Comparison of ENCODE assay signal across 8 mouse cellular contexts in genomic region chr8:81349452-81349851, GRCm38 (mm10). TPM values are rescaled to one million over a fixed set of nuclear protein-coding genes. Genes with fewer than 3 reads are reported as not detected.
DNase-seq lines count a peak whose midpoint lies in the region; ATAC-seq and TF ChIP-seq lines count a peak whose summit lies in the region.

No protein-coding gene starts in this region.

- no peak overlapping the region for H3K27ac ChIP-seq in heart, postnatal 0 days (ENCODE audit: low read depth)
- no peak overlapping the region for H3K27ac ChIP-seq in heart, embryonic 11.5 days (ENCODE audit: low read depth, low read length)
- no peak overlapping the region for H3K27ac ChIP-seq in forebrain, embryonic 14.5 days (ENCODE audit: low read depth, low read length)

- no peaks in the 10 kb centered on the region for H3K36me3 ChIP-seq in heart, postnatal 0 days (replicated peaks; ENCODE audit: control insufficient read depth, insufficient read depth, low read length)
- H3K36me3 ChIP-seq in heart, embryonic 11.5 days (ENCODE audit: control insufficient read depth, insufficient read depth, low read length), result no peaks in the 10 kb centered on the region
- H3K36me3 ChIP-seq in forebrain, embryonic 14.5 days (ENCODE audit: control insufficient read depth, insufficient read depth, low read length), result no peaks in the 10 kb centered on the region

- ATAC-seq in heart, postnatal 0 days (ENCODE audit: insufficient read depth, low read depth), result no peak
- no peak for ATAC-seq in heart, embryonic 11.5 days (replicated peaks; ENCODE audit: insufficient number of reproducible peaks, low FRiP score, low TSS enrichment)
- no peak; the same call in 1 of the 2 replicates for ATAC-seq in forebrain, embryonic 14.5 days

- no peaks in the 10 kb centered on the region for H3K9me3 ChIP-seq in heart, postnatal 0 days (replicated peaks; ENCODE audit: control insufficient read depth, low read length)
- H3K9me3 ChIP-seq in heart, embryonic 11.5 days (replicated peaks; ENCODE audit: control insufficient read depth, low read length), result no peaks in the 10 kb centered on the region
- no peaks in the 10 kb centered on the region for H3K9me3 ChIP-seq in forebrain, embryonic 14.5 days (replicated peaks; ENCODE audit: control insufficient read depth, low read length)

- peak; percentile 39 for DNase-seq in heart, postnatal 0 days (ENCODE audit: low spot score)
- DNase-seq in right cerebral cortex, adult 18-20 months, result peak; percentile 23
- DNase-seq in right cerebral cortex, adult 2 months (ENCODE audit: low spot score in 2 of 2), result no peak
- peak; percentile 64 for DNase-seq in adrenal gland, postnatal 14 days
- DNase-seq in forebrain, embryonic 14.5 days (ENCODE audit: low spot score), result peak; percentile 74
- peak; percentile 52 for DNase-seq in lung, postnatal 10 days
- no peak for DNase-seq in yolk sac, embryonic 10.5 days (ENCODE audit: low spot score)

- no peak for TF ChIP-seq EP300 in heart, postnatal 0 days (IDR thresholded peaks at IDR 0.05; ENCODE audit: low read depth)

- H3K27me3 ChIP-seq in heart, postnatal 0 days (ENCODE audit: control insufficient read depth, insufficient read depth, low read length), result 0 out of 2 replicates have a peak, but pooled peaks cover 4% of the 10 kb centered on the region
- peaks cover 16% of the 10 kb centered on the region for H3K27me3 ChIP-seq in heart, embryonic 11.5 days (ENCODE audit: control insufficient read depth, insufficient read depth, low read length)
- no peaks in the 10 kb centered on the region for H3K27me3 ChIP-seq in forebrain, embryonic 14.5 days (replicated peaks; ENCODE audit: control insufficient read depth, insufficient read depth, low read length)

- TF ChIP-seq CTCF in heart, postnatal 0 days (IDR thresholded peaks at IDR 0.05; ENCODE audit: low read depth), result peak; percentile 84

- no peak overlapping the region for H3K9ac ChIP-seq in heart, postnatal 0 days (replicated peaks; ENCODE audit: low read depth, low read length)
- H3K9ac ChIP-seq in heart, embryonic 11.5 days (ENCODE audit: low read depth, low read length), result no peak overlapping the region
- no peak overlapping the region for H3K9ac ChIP-seq in forebrain, embryonic 14.5 days (ENCODE audit: low read length)

- 89% methylated on average over 1 of the region's 1 CpGs for WGBS in heart, postnatal 0 days
- 82% methylated on average over 1 of the region's 1 CpGs for WGBS in heart, embryonic 11.5 days (ENCODE audit: insufficient replicate concordance)
- WGBS in forebrain, embryonic 14.5 days, result 81% methylated on average over 1 of the region's 1 CpGs

- H3K4me3 ChIP-seq in heart, postnatal 0 days (ENCODE audit: low read depth, low read length), result no peak overlapping the region
- no peak overlapping the region for H3K4me3 ChIP-seq in heart, embryonic 11.5 days (ENCODE audit: low read depth, low read length)
- H3K4me3 ChIP-seq in forebrain, embryonic 14.5 days (ENCODE audit: low read depth, low read length), result no peak overlapping the region

- no peak overlapping the region for H3K4me2 ChIP-seq in heart, postnatal 0 days (ENCODE audit: low read depth, low read length)
- no peak overlapping the region for H3K4me2 ChIP-seq in heart, embryonic 11.5 days
- H3K4me2 ChIP-seq in forebrain, embryonic 14.5 days (ENCODE audit: low read length), result no peak overlapping the region

- no peaks in the 10 kb centered on the region for H3K4me1 ChIP-seq in heart, postnatal 0 days (ENCODE audit: control insufficient read depth, insufficient read depth)
- H3K4me1 ChIP-seq in heart, embryonic 11.5 days (ENCODE audit: control insufficient read depth, insufficient read depth, low read length), result no peaks in the 10 kb centered on the region
- H3K4me1 ChIP-seq in forebrain, embryonic 14.5 days (ENCODE audit: control insufficient read depth, insufficient read depth, low read length), result no peaks in the 10 kb centered on the region

RNA-seq across cellular contexts. Expression of gene Inpp4b, which starts 7.1 kb away (rescaled TPM):
- total RNA-seq in heart, postnatal 0 days (2014; rRNA removed; ENCODE audit: low replicate concordance), result 13.3 and 60.9 TPM in 2 replicates
- 18.9 and 22.1 TPM in 2 replicates for polyA plus RNA-seq in heart, postnatal 0 days (2015; fragmentation: Nextera tagmentation; extraction: Ambion mirVana)
- polyA plus RNA-seq in heart, embryonic 11.5 days (2014; fragmentation: Nextera tagmentation; extraction: Ambion mirVana), result 7.6 and 8.0 TPM in 2 replicates
- 6.2 and 19.2 TPM in 2 replicates for total RNA-seq in adrenal gland, postnatal 14 days (2021)
- 2.4 and 6.6 TPM in 2 replicates for polyA plus RNA-seq in forebrain, embryonic 14.5 days (2014; fragmentation: Nextera tagmentation; extraction: Ambion mirVana)

Comparison
In these comparisons a context has a peak if more than half of its experiments do, and no peak if none do; other contexts are left out.
1. DNase-seq: peak in heart, postnatal 0 days (single experiment), right cerebral cortex, adult 18-20 months (single experiment), adrenal gland, postnatal 14 days (single experiment), forebrain, embryonic 14.5 days (single experiment) and lung, postnatal 10 days (single experiment); none in right cerebral cortex, adult 2 months (0 of 2) and yolk sac, embryonic 10.5 days (single experiment).